In genomic region chr6:91718067-91718466, GRCm38 (mm10) we compare ENCODE assay signal across 14 mouse cellular contexts. TPM values are rescaled to one million over a fixed set of nuclear protein-coding genes. Genes with fewer than 3 reads are reported as not detected.
DNase-seq lines count a peak whose midpoint lies in the region; ATAC-seq and TF ChIP-seq lines count a peak whose summit lies in the region.
"Had no signal": no experiment of that assay in that cellular context is flagged by ENCODE, and none has a peak within 500 bp of the region (broad histone marks: within the 10 kb centered on the region; RNA-seq: fewer than 3 reads in every experiment).

No protein-coding gene starts in this region.

- no peaks in the 10 kb centered on the region for H3K27me3 ChIP-seq in hindbrain, embryonic 12.5 days
- H3K27me3 ChIP-seq in midbrain, embryonic 13.5 days, result no peaks in the 10 kb centered on the region
- H3K27me3 ChIP-seq: embryonic facial prominence, embryonic 13.5 days; heart, embryonic 15.5 days; megakaryocyte, embryonic 14.5 days had no signal

- no peaks in the 10 kb centered on the region for H3K9me3 ChIP-seq in hindbrain, embryonic 12.5 days (replicated peaks)
- H3K9me3 ChIP-seq in midbrain, embryonic 13.5 days, result no peaks in the 10 kb centered on the region
- H3K9me3 ChIP-seq: embryonic facial prominence, embryonic 13.5 days; G1E; heart, embryonic 15.5 days; megakaryocyte, embryonic 14.5 days had no signal

- 83% methylated on average over 2 of the region's 2 CpGs for WGBS in hindbrain, embryonic 12.5 days
- WGBS in midbrain, embryonic 13.5 days, result 75% methylated on average over 2 of the region's 2 CpGs

- TF ChIP-seq CTCF in gastrocnemius, adult 2 months (IDR thresholded peaks at IDR 0.05), result no peak
- TF ChIP-seq CTCF in cortical plate, adult 2 months (IDR thresholded peaks at IDR 0.05; ENCODE audit: extremely low read depth, insufficient read depth, low read length), result no peak

- H3K4me3 ChIP-seq in gastrocnemius, adult 2 months, result no peak overlapping the region
- H3K4me3 ChIP-seq in cortical plate, adult 2 months (ENCODE audit: insufficient read depth, low read length), result no peak overlapping the region
- no peak overlapping the region for H3K4me3 ChIP-seq in hindbrain, embryonic 12.5 days
- H3K4me3 ChIP-seq in midbrain, embryonic 13.5 days (replicated peaks), result no peak overlapping the region
- H3K4me3 ChIP-seq: embryonic facial prominence, embryonic 13.5 days; heart, embryonic 15.5 days; megakaryocyte, embryonic 14.5 days had no signal

- peaks cover 20% of the 10 kb centered on the region for H3K4me1 ChIP-seq in cortical plate, adult 2 months (ENCODE audit: control insufficient read depth, insufficient read depth, low read length)
- H3K4me1 ChIP-seq in hindbrain, embryonic 12.5 days, result peaks cover 59% of the 10 kb centered on the region
- peaks cover 61% of the 10 kb centered on the region for H3K4me1 ChIP-seq in midbrain, embryonic 13.5 days (replicated peaks)

- H3K4me2 ChIP-seq in hindbrain, embryonic 12.5 days (replicated peaks), result no peak overlapping the region
- H3K4me2 ChIP-seq in midbrain, embryonic 13.5 days (replicated peaks), result no peak overlapping the region
- H3K4me2 ChIP-seq: embryonic facial prominence, embryonic 13.5 days; heart, embryonic 15.5 days had no signal

- peaks cover 1% of the 10 kb centered on the region for H3K36me3 ChIP-seq in hindbrain, embryonic 12.5 days
- H3K36me3 ChIP-seq in midbrain, embryonic 13.5 days, result peaks cover 12% of the 10 kb centered on the region
- H3K36me3 ChIP-seq: G1E had no signal

- H3K27ac ChIP-seq in gastrocnemius, adult 2 months, result peak overlapping the region; percentile 91
- H3K27ac ChIP-seq in cortical plate, adult 2 months (ENCODE audit: insufficient read depth, low read length), result peak overlapping the region; percentile 72
- H3K27ac ChIP-seq in hindbrain, embryonic 12.5 days, result peak overlapping the region; percentile 94
- H3K27ac ChIP-seq in midbrain, embryonic 13.5 days, result peak overlapping the region; percentile 97
- H3K27ac ChIP-seq: heart, embryonic 15.5 days; liver, embryonic 14.5 days had no signal

- H3K9ac ChIP-seq in hindbrain, embryonic 12.5 days, result 0 out of 2 replicates have a peak overlapping the region, but pooled peaks have one; percentile 15
- peak overlapping the region; percentile 47; the same call in 1 of the 2 replicates for H3K9ac ChIP-seq in midbrain, embryonic 13.5 days (replicated peaks)
- H3K9ac ChIP-seq: heart, embryonic 15.5 days; liver, embryonic 14.5 days had no signal

- no peak for TF ChIP-seq POLR2A in cortical plate, adult 2 months (IDR thresholded peaks at IDR 0.05; ENCODE audit: extremely low read depth, insufficient read depth, low read length)

- no peak for ATAC-seq in hindbrain, embryonic 12.5 days (ENCODE audit: low FRiP score)
- no peak for ATAC-seq in midbrain, embryonic 13.5 days

- intact Hi-C loops in gastrocnemius, adult 2 months (cut with DNase I), result no loop called here

- no peak for DNase-seq in gastrocnemius, adult 2 months
- no peak for DNase-seq in gastrocnemius, postnatal 25 days
- no peak for DNase-seq in cerebellum, postnatal 14 days
- no peak for DNase-seq in spleen, postnatal 10 days (ENCODE audit: low spot score in 2 of 2)
- no peak for DNase-seq in cerebellum, postnatal 36 days
- DNase-seq: spleen, adult 18-20 months had no signal

RNA-seq across cellular contexts. Expression of gene Slc6a6, which starts 34.2 kb away (rescaled TPM):
- 10 to 100 TPM; 67.0 to 91.9 TPM for total RNA-seq in gastrocnemius, adult 2 months (2021)
- total RNA-seq in gastrocnemius, postnatal 25 days (2021), result 10 to 100 TPM; 52.1 to 57.8 TPM
- 94.9 and 105 TPM in 2 replicates for polyA plus RNA-seq in cortical plate, adult 2 months (2012; rRNA removed)
- polyA plus RNA-seq in hindbrain, embryonic 12.5 days (2016; fragmentation: Nextera tagmentation; extraction: Ambion mirVana), result 70.2 and 78.0 TPM in 2 replicates
- 84.4 and 89.8 TPM in 2 replicates for polyA plus RNA-seq in midbrain, embryonic 13.5 days (2015; fragmentation: Nextera tagmentation; extraction: Ambion mirVana)
